Mouse (Mus musculus) CH12.LX (cell line): ENCODE results near the gene Ppp1r27.

ENCODE experiments used
- CTCF ChIP-seq, 2 experiments: IDR thresholded peaks in 1 of 2; conservative IDR thresholded peaks in 1 of 2; 2 replicates each; pipeline ENCODE4 v1.5.1; 2011 to 2012; ENCODE audit warnings: low read depth in 2 of 2, low read length in 2 of 2, improper control_type of control experiment in 1 of 2, inconsistent platforms in 1 of 2, mild to moderate bottlenecking in 1 of 2, moderate library complexity in 1 of 2
- E2F4 ChIP-seq: IDR thresholded peaks from 2 replicates; pipeline ENCODE4 v1.6.1; 2011; ENCODE audit warnings: low read depth, low read length, improper control_type of control experiment; ENCODE audit not compliant: insufficient replicate concordance
- ELF1 ChIP-seq: IDR thresholded peaks from 2 replicates; pipeline ENCODE4 v1.6.1; 2014; ENCODE audit warnings: low read depth, mild to moderate bottlenecking, inconsistent platforms, low read length, improper control_type of control experiment
- EP300 ChIP-seq: IDR thresholded peaks from 2 replicates; pipeline ENCODE4 v1.6.1; 2011; ENCODE audit warnings: low read length, improper control_type of control experiment
- MAFK ChIP-seq: IDR thresholded peaks from 2 replicates; pipeline ENCODE4 v1.6.1; 2011; ENCODE audit warnings: low read length, improper control_type of control experiment; ENCODE audit not compliant: insufficient replicate concordance
- POLR2A ChIP-seq: IDR thresholded peaks from 2 replicates; pipeline ENCODE4 v1.6.1; 2011; ENCODE audit warnings: low read depth, mild to moderate bottlenecking, improper control_type of control experiment, low read length
- SIN3A ChIP-seq: IDR thresholded peaks from 2 replicates; pipeline ENCODE4 v1.6.1; 2012; ENCODE audit warnings: low read length, improper control_type of control experiment, inconsistent platforms
- TCF12 ChIP-seq: IDR thresholded peaks from 2 replicates; pipeline ENCODE4 v1.6.1; 2014; ENCODE audit warnings: low read depth, mild to moderate bottlenecking, inconsistent platforms, low read length, improper control_type of control experiment
- UBTF ChIP-seq: IDR thresholded peaks from 2 replicates; pipeline ENCODE4 v1.6.1; 2012; ENCODE audit warnings: low read depth, mild to moderate bottlenecking, inconsistent platforms, low read length, improper control_type of control experiment, moderate library complexity

- TF ChIP-seq MAFK (no peak), SIN3A (no peak), POLR2A (no peak), UBTF (no peak), E2F4 (no peak), CTCF (conservative IDR thresholded peaks at IDR 0.05 in 1 of 2, IDR thresholded peaks at IDR 0.05 in 1 of 2; ENCODE audit: low read depth in 2 of 2, low read length in 2 of 2) (no peak), ELF1 (no peak), EP300 (no peak), TCF12 (no peak)
These were observed 19.3 kb downstream of the Ppp1r27 start for GRCm38 (mm10) chr11:120531646-120532045.
